Mouse (Mus musculus) heart, embryonic 10.5 days (tissue): Measurements from ENCODE around the gene Gfod1. TPM values are rescaled to one million over a fixed set of nuclear protein-coding genes. Genes with fewer than 3 reads are reported as not detected.

ENCODE experiments used
- DNase-seq: peaks from one replicate; pipeline ENCODE4 v3.0.0-alpha.2; 2017; ENCODE audit warnings: low spot score
- H3K27ac ChIP-seq: fragments of 300-500 bp; sonication (generic); 2 replicates; pipeline ENCODE4 v1.5.1; 2016; ENCODE audit warnings: mild to moderate bottlenecking
- H3K27me3 ChIP-seq: fragments of 300-500 bp; sonication (generic); 2 replicates; pipeline ENCODE4 v1.6.1; 2016; ENCODE audit warnings: mild to moderate bottlenecking; ENCODE audit not compliant: poor library complexity, insufficient read depth, severe bottlenecking
- H3K36me3 ChIP-seq: fragments of 300-500 bp; sonication (generic); 2 replicates; pipeline ENCODE4 v1.6.1; 2016; ENCODE audit warnings: mild to moderate bottlenecking, moderate library complexity
- H3K4me1 ChIP-seq: fragments of 300-500 bp; sonication (generic); 2 replicates; pipeline ENCODE4 v1.6.1; 2016; ENCODE audit warnings: mild to moderate bottlenecking
- H3K4me3 ChIP-seq: fragments of 300-500 bp; sonication (generic); 2 replicates; pipeline ENCODE4 v1.5.1; 2016; ENCODE audit warnings: mild to moderate bottlenecking, moderate library complexity
- H3K9me3 ChIP-seq: fragments of 300-500 bp; sonication (generic); 2 replicates; pipeline ENCODE4 v1.6.1; 2016; ENCODE audit warnings: mild to moderate bottlenecking, moderate library complexity
- WGBS: fragments of 180-500 bp; shearing (Covaris S2); methylation state at CpG from one replicate; pipeline ENCODE4 v1.1.7; 2016; 5-methylcytosine and 5-hydroxymethylcytosine counted together
- polyA plus RNA-seq: library from polyadenylated mRNA; unstranded; fragments of >200 nt; fragmentation: Nextera tagmentation; extraction: Ambion mirVana; gene quantifications from 2 replicates; pipeline ENCODE4 v1.2.1, GENCODE M21; 2016

Gfod1 gene
- polyA plus RNA-seq, 1 experiment from 2014 or later = 0.88 TPM

DNA sequence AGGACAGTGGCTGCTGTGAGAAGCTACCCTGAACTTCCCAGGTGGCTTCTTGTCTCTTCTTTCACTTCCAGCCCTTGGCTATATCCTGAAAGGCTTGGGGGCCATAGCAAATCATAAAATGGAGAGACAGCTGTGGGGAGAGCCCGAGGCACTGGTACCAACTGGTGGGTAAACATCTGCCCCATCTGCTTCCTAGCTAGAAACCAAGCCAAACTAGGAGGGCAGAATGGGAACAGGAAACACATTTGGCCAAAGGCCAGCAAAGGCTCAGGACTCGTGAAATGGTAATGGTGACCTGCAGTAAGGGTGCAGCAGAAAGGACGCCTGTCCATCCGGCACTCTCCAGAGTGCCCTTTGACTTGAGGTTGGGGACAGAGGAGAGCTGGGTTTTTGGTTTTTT is 85.2 kb downstream of the Gfod1 start:
- no peaks in the 10 kb centered on the region; the same call in 1 of the 2 replicates for H3K27me3 ChIP-seq
- no peaks in the 10 kb centered on the region for H3K9me3 ChIP-seq
- H3K36me3 ChIP-seq = no peaks in the 10 kb centered on the region
- 62% methylated on average over 4 of the region's 4 CpGs for WGBS
- peaks cover 42% of the 10 kb centered on the region for H3K4me1 ChIP-seq
- H3K4me3 ChIP-seq = no peak overlapping the region
- DNase-seq = no peak
- H3K27ac ChIP-seq = peak overlapping the region; percentile 64

DNA sequence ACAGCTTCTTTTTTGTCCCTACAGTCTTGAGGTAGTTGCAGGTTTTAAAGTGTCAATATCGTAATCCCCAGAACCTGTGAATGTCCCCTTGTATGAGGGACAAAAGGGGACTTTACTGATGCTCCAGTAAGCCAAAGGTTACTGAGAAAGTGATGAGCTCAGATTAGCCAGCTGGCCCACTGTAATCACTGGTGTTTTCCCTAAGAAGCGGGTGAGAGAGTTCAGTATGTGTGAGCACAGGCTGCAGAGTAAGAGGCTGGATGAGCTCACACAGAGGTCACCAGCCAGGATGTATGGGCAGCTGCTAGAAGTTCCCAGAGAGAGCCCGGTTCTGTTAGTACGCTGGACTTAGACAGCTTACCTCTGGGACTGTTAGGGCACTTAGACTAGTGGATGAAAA is 85.7 kb downstream of the Gfod1 start:
- Histone ChIP-seq H3K4me1 (peaks cover 37% of the 10 kb centered on the region), H3K9me3 (no peaks in the 10 kb centered on the region), H3K27me3 (no peaks in the 10 kb centered on the region; the same call in 1 of the 2 replicates), H3K27ac (peak overlapping the region; percentile 64), H3K4me3 (no peak overlapping the region), H3K36me3 (no peaks in the 10 kb centered on the region)
- DNase-seq = no peak
- 64% methylated on average over 4 of the region's 4 CpGs for WGBS

DNA sequence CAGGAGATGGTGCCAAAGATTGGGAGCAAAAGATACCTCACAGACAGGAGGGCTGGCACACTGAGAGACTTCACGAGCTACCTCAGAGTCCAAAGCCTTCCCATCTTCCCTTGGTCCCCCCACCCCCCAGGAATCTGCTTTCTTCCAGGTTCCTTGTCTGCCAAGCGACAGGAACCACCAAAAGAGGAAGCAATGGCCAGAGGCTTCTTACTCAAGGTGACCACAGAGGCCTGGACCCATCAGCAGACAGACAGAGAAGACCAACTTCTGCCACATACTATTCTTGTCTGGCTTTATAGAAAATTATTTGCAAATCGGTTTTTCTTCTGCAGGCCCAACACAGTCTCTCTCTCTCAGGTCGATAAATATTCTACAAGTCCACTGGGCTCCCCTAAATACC is 86.3 kb downstream of the Gfod1 start:
- no peak overlapping the region for H3K4me3 ChIP-seq
- no peaks in the 10 kb centered on the region; the same call in 1 of the 2 replicates for H3K27me3 ChIP-seq
- 0 out of 2 replicates have a peak overlapping the region, but pooled peaks have one; percentile 64 for H3K27ac ChIP-seq
- whole genome bisulfite sequencing = 65% methylated on average over 4 of the region's 4 CpGs
- H3K4me1 ChIP-seq = peaks cover 35% of the 10 kb centered on the region
- H3K9me3 ChIP-seq = no peaks in the 10 kb centered on the region
- no peaks in the 10 kb centered on the region for H3K36me3 ChIP-seq
- no peak for DNase-seq

DNA sequence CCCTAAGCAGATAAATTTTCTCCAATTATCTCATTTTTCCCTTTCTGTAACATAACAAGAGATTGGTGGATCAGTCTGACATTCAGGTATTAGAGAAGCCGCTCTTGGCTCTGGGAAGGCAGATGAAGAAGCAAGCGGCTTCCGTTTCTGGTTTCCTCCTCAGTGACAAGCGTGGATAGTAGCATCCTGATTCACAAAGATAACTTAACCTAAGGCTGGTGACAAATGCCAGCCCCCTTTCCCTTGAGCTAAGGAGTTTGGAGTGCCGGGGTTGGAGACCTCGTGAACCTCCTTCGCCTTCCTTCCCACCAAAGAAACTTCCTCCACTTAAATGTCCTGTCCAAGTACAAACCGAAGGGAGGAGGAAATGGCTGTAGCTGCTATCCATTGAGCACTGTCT is 86.9 kb downstream of the Gfod1 start:
- Histone ChIP-seq H3K4me3 (no peak overlapping the region), H3K4me1 (peaks cover 40% of the 10 kb centered on the region), H3K27me3 (no peaks in the 10 kb centered on the region; the same call in 1 of the 2 replicates), H3K9me3 (no peaks in the 10 kb centered on the region), H3K36me3 (no peaks in the 10 kb centered on the region), H3K27ac (no peak overlapping the region)
- WGBS = 60% methylated on average over 8 of the region's 8 CpGs
- no peak for DNase-seq

DNA sequence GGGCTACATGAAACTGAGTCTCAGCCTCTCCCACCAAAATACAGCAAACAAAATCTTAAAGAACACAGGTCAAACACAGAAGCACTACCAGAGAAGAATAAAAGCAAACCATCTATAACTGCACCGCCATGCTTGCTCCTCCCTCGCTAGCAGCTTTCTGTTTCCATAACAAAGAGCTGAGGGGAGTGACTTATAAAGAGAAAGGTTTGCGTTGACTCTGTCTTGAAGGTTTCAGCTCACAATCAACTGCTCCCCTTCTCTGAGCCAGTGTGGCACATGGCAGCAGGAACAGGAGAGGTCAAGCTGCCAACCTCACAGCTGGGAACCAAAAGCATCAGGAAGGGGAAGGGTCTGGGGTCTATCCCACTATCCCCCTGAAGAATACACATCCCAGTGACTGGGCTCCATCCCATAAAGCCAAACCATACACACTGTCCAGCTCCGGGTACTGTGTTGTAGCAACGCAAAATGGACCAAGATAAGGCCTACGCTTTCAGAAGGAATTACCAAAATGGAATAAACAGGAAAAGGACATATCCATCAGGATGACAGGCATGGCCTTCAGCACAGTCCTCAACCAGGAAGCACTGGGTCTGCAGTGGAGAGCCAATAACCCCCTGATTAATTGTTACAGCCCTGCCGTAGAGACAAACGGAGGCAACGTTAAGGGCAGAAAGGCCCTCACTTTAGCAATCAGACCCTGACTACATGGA is 87.8 kb downstream of the Gfod1 start:
- 72% methylated on average over 9 of the region's 9 CpGs for WGBS
- H3K9me3 ChIP-seq = no peaks in the 10 kb centered on the region
- no peaks in the 10 kb centered on the region; the same call in 1 of the 2 replicates for H3K27me3 ChIP-seq
- no peak overlapping the region for H3K27ac ChIP-seq
- H3K4me3 ChIP-seq = no peak overlapping the region
- DNase-seq = no peak
- no peaks in the 10 kb centered on the region for H3K36me3 ChIP-seq
- peaks cover 40% of the 10 kb centered on the region for H3K4me1 ChIP-seq

DNA sequence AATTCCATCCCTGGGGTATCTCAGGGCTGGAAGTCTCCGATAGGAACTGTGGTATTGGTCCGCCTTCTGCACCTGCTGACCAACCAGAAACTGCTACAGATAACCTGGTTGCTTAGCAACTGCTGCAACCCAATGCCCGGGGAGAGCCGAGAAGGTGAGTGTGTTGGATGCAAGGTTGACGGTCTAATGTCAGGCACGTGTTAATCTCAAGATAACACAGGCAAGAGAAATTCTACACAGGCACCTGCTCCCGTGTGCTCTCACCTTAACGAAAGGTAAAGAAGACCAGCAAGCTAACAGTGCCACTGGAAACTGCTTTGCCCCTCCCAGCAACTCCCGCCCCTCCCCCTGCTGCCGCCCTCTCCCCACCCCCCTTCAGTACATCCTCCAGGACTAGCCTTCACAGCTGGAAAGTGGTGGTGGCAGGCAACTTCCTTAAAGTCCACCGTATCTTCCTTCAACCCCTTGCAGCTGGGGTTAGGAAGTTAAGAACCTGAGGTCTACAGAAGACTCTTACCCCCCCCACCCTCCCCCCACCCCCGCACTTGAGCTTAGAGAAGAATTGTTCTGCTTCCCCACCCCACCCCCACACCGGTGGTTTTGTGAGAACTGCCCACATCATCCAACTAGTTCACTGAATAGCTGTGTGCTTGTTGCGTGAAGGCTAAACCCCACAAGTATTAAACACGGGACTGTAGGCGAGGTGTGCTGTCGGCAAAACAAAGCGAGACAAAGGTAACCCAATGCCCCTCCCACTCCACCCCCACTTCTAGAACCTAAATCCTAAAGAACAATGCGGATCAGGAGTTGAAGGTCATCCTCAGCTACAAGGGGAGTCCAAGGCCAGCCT is 88.6 kb downstream of the Gfod1 start:
- Histone ChIP-seq H3K27me3 (no peaks in the 10 kb centered on the region; the same call in 1 of the 2 replicates), H3K4me1 (peaks cover 45% of the 10 kb centered on the region), H3K36me3 (no peaks in the 10 kb centered on the region), H3K9me3 (no peaks in the 10 kb centered on the region), H3K4me3 (peak overlapping the region; percentile 40; the same call in 1 of the 2 replicates), H3K27ac (no peak overlapping the region)
- WGBS = 24% methylated on average over 19 of the region's 19 CpGs
- DNase-seq = no peak

DNA sequence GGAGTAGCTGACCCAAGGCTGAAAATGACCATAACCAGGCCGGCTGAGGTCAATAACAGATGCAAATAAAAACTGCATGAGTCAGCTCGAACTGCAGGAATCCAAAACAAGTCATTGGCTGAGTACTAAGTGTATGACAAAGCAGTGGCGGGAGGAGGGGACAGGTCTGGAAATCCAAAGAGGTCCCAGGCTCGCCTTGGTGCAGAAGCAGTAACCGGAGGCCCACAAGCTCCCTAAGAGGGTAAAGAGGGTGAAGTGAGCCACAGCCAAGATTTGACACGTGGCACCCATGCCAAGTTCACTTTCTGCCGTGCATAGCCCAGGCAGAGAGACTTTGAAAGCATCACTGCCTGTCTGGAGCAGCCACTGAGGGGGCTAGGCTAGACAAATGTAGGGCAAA is 91.6 kb downstream of the Gfod1 start:
- H3K27ac ChIP-seq = 0 out of 2 replicates have a peak overlapping the region, but pooled peaks have one; percentile 6

DNA sequence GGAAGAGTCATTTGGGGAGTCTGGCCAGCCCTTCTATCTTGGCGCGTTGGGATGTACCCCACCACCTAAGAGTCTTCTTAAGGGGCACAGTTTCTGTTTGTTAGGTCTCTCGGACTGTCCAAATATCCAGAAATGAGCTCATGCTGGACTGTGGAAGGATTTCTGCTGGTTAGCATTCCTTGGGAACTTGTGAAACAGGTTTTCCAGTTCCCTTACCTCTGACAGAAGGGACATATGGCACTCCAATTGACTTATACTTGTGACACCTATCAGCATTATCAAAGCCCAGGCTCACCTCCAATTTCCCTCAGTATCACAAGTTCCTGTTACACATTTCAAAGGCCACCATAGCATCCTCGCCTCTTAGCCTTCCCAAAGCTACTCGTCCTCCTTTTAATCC is 93.0 kb downstream of the Gfod1 start:
- 76% methylated on average over 5 of the region's 5 CpGs for WGBS

More for the DNA sequence above, 91.6 kb downstream of the Gfod1 start:
- no peak overlapping the region for H3K4me3 ChIP-seq
- H3K9me3 ChIP-seq = no peaks in the 10 kb centered on the region
- no peaks in the 10 kb centered on the region; the same call in 1 of the 2 replicates for H3K27me3 ChIP-seq
- H3K4me1 ChIP-seq = peaks cover 47% of the 10 kb centered on the region
- H3K36me3 ChIP-seq = no peaks in the 10 kb centered on the region
- no peak for DNase-seq
- 53% methylated on average over 7 of the region's 7 CpGs for WGBS

DNA sequence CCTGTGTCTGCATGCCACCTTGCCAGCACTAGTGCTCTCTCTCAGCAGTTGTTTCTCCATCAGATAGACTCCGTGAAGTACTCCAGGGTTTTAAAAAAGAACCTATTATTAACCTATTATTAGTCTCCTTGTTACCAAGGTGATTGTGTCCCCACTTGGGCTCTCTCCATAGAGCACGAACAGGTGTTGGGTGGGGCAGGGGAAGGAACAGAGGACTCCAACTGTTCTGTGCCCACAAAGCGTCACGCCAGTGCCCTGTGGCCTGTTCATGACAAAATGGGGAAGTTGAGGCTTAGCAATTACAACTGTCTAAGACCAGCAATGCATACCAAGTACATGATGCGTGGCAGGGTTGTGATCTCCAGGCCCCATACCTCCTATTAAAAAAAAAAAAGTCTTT is 94.4 kb downstream of the Gfod1 start:
- WGBS = 79% methylated on average over 5 of the region's 5 CpGs
- Histone ChIP-seq H3K27ac (0 out of 2 replicates have a peak overlapping the region, but pooled peaks have one; percentile 44), H3K27me3 (no peaks in the 10 kb centered on the region), H3K9me3 (no peaks in the 10 kb centered on the region), H3K4me3 (no peak overlapping the region), H3K4me1 (peaks cover 32% of the 10 kb centered on the region), H3K36me3 (no peaks in the 10 kb centered on the region)
- no peak for DNase-seq

More for the DNA sequence above, 93.0 kb downstream of the Gfod1 start:
- Histone ChIP-seq H3K9me3 (no peaks in the 10 kb centered on the region), H3K27ac (no peak overlapping the region), H3K4me1 (peaks cover 41% of the 10 kb centered on the region), H3K36me3 (no peaks in the 10 kb centered on the region), H3K27me3 (no peaks in the 10 kb centered on the region), H3K4me3 (no peak overlapping the region)
- DNase-seq = no peak

DNA sequence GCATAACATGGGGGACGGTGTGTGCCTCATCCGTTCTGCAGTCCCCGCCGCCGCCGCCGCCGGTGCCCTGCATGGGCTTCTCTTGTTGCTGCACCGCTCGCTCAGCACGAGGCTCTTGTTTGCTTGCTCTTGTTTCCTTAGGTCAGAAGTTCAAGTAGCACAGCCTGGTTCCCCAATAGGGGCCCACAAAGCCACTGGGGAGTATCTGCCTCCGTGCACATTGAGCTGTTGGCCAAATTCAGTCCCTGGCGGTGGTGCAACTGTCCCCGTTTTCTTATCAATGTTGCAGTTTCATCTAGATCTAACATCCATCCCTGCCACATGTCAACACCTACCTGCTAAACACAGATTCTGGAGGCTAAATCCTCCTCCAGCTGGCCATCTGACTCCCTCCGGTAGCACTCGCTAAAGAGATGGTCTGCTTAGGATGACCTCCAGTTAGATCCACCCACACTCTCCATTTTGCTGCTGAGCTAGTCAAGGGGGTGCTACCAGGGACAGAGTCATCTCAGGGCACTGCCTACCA is 95.0 kb downstream of the Gfod1 start:
- DNase-seq = no peak
- Histone ChIP-seq H3K4me3 (peak overlapping the region; percentile 20; the same call in 1 of the 2 replicates), H3K4me1 (peaks cover 35% of the 10 kb centered on the region), H3K27ac (peak overlapping the region; percentile 44; the same call in 1 of the 2 replicates), H3K27me3 (no peaks in the 10 kb centered on the region), H3K9me3 (no peaks in the 10 kb centered on the region), H3K36me3 (no peaks in the 10 kb centered on the region)
- 49% methylated on average over 16 of the region's 16 CpGs for whole genome bisulfite sequencing

DNA sequence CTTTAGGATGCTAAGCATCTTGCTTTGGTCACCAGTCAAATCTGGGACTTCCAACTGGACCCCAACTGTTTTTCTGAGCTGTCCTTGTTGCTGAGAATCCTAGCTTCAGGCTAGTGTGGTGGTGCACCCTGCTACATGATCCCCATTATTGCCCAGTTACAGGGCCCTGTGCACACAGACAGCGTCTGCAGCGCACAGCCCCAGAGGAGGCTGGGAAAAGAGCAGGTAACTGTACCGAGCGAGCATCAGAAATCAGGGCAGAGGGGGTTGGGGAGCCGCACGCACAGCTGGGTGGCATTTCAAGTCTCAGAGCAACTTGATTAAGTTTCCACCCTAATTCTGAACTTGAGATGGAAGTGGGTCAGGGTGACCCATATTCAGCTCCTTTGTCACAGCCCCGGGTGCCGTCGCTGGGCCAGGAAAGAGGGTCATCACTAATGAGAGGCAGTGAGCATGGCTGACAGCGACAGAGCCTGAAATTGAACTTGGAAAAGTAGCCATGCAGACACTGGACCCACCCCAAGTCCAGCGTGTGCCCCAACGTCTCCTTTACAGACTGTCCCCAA is 97.8 kb downstream of the Gfod1 start:
- 90% methylated on average over 12 of the region's 12 CpGs for WGBS
- Histone ChIP-seq H3K27me3 (no peaks in the 10 kb centered on the region), H3K27ac (peak overlapping the region; percentile 63; the same call in 1 of the 2 replicates), H3K4me3 (no peak overlapping the region), H3K36me3 (no peaks in the 10 kb centered on the region), H3K9me3 (no peaks in the 10 kb centered on the region), H3K4me1 (peaks cover 42% of the 10 kb centered on the region)
- DNase-seq = no peak

DNA sequence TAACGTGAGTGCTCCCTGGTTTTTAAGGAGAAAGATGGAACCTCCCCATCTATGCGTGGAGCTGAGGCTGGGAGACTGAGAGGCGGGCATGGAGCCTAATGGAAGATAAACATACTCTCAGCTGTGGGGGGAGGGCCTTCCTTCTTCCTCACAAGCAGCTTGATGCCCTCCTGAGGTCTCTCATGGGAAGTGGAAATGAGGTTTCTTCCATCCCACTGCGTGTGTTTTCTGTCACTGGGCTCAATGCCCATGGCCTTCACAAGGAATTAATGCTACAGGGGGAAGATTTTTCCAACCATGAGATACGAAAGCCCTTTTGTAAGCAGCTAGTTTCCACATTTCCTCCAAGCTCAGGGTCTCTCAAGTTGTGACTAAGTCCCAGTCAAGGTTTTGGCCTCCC is 100.3 kb downstream of the Gfod1 start:
- Histone ChIP-seq H3K27ac (peak overlapping the region; percentile 52; the same call in 1 of the 2 replicates), H3K9me3 (no peaks in the 10 kb centered on the region), H3K4me3 (no peak overlapping the region), H3K27me3 (peaks cover 16% of the 10 kb centered on the region), H3K4me1 (peaks cover 40% of the 10 kb centered on the region), H3K36me3 (peaks cover 6% of the 10 kb centered on the region; the same call in 1 of the 2 replicates)
- WGBS = 38% methylated on average over 5 of the region's 5 CpGs
- no peak for DNase-seq
